Comparison of ENCODE assay signal across 12 mouse cellular contexts in the genomic region with DNA sequence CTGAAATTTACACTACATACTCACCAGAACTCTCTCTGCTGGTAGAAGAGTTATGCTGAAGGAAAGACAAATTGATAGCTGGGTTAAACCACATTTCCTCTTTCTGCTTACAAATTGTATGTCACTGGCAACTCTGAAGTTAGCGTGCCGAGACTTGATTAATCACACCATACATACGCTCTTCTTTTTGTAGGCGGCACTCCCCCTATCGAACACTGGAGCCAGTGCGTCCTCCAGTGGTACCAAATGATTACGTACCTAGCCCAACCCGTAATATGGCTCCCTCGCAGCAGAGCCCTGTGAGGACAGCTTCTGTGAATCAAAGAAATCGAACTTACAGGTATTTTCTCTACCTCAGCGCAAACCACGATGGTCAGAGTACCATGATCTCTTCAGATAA. TPM values are rescaled to one million over a fixed set of nuclear protein-coding genes. Genes with fewer than 3 reads are reported as not detected.
DNase-seq lines count a peak whose midpoint lies in the region; ATAC-seq and TF ChIP-seq lines count a peak whose summit lies in the region.
"Had no signal": no experiment of that assay in that cellular context is flagged by ENCODE, and none has a peak within 500 bp of the region (broad histone marks: within the 10 kb centered on the region; RNA-seq: fewer than 3 reads in every experiment).

No protein-coding gene starts in this region.

- DNase-seq in limb, embryonic 14.5 days (ENCODE audit: low spot score): peak; percentile 11
- no peak for DNase-seq in limb, embryonic 10.5 days (ENCODE audit: low spot score)
- DNase-seq in T-cell, adult 2 months (ENCODE audit: low spot score): peak; percentile 66
- DNase-seq in lung, embryonic 14.5 days: peak; percentile 36
- no peak for DNase-seq in stomach, postnatal 0 days (ENCODE audit: low spot score)
- DNase-seq in frontal cortex, postnatal 10 days (ENCODE audit: low spot score in 2 of 2): no peak
- DNase-seq in cerebellum, adult 18-20 months: no peak
- DNase-seq: adrenal gland, adult 2 months had no signal

- no peaks in the 10 kb centered on the region for H3K9me3 ChIP-seq in limb, embryonic 14.5 days (ENCODE audit: control insufficient read depth, low read length)
- H3K9me3 ChIP-seq in limb, embryonic 10.5 days (replicated peaks): no peaks in the 10 kb centered on the region
- no peaks in the 10 kb centered on the region for H3K9me3 ChIP-seq in lung, embryonic 14.5 days (ENCODE audit: low read depth, low read length)
- H3K9me3 ChIP-seq in stomach, postnatal 0 days (ENCODE audit: control insufficient read depth, low read length): no peaks in the 10 kb centered on the region
- no peaks in the 10 kb centered on the region for H3K9me3 ChIP-seq in neural tube, embryonic 15.5 days (replicated peaks)
- H3K9me3 ChIP-seq: embryonic facial prominence, embryonic 13.5 days; heart, embryonic 13.5 days had no signal

- no peaks in the 10 kb centered on the region for H3K27me3 ChIP-seq in limb, embryonic 14.5 days (ENCODE audit: control insufficient read depth, insufficient read depth, low read length)
- no peaks in the 10 kb centered on the region for H3K27me3 ChIP-seq in limb, embryonic 10.5 days (ENCODE audit: low read depth, poor library complexity, severe bottlenecking)
- no peaks in the 10 kb centered on the region for H3K27me3 ChIP-seq in lung, embryonic 14.5 days (ENCODE audit: insufficient read depth, low read length)
- no peaks in the 10 kb centered on the region for H3K27me3 ChIP-seq in stomach, postnatal 0 days (ENCODE audit: control insufficient read depth, insufficient read depth, low read length)
- no peaks in the 10 kb centered on the region for H3K27me3 ChIP-seq in neural tube, embryonic 15.5 days (replicated peaks)
- H3K27me3 ChIP-seq: embryonic facial prominence, embryonic 13.5 days; heart, embryonic 13.5 days had no signal

- no peaks in the 10 kb centered on the region for H3K4me1 ChIP-seq in limb, embryonic 14.5 days (ENCODE audit: control insufficient read depth, insufficient read depth, low read length)
- no peaks in the 10 kb centered on the region for H3K4me1 ChIP-seq in limb, embryonic 10.5 days
- no peaks in the 10 kb centered on the region for H3K4me1 ChIP-seq in lung, embryonic 14.5 days (ENCODE audit: insufficient read depth)
- no peaks in the 10 kb centered on the region for H3K4me1 ChIP-seq in stomach, postnatal 0 days (replicated peaks; ENCODE audit: control insufficient read depth, insufficient read depth)
- H3K4me1 ChIP-seq in neural tube, embryonic 15.5 days: no peaks in the 10 kb centered on the region
- H3K4me1 ChIP-seq: embryonic facial prominence, embryonic 13.5 days; heart, embryonic 13.5 days had no signal

- peaks cover 17% of the 10 kb centered on the region for H3K36me3 ChIP-seq in limb, embryonic 14.5 days (ENCODE audit: control insufficient read depth, insufficient read depth, low read length)
- peaks cover 49% of the 10 kb centered on the region for H3K36me3 ChIP-seq in limb, embryonic 10.5 days
- H3K36me3 ChIP-seq in lung, embryonic 14.5 days (ENCODE audit: insufficient read depth): peaks cover 37% of the 10 kb centered on the region
- no peaks in the 10 kb centered on the region for H3K36me3 ChIP-seq in stomach, postnatal 0 days (ENCODE audit: control insufficient read depth, insufficient read depth, low read length)
- H3K36me3 ChIP-seq in neural tube, embryonic 15.5 days: peaks cover 22% of the 10 kb centered on the region

- no peak overlapping the region for H3K4me2 ChIP-seq in limb, embryonic 14.5 days (replicated peaks; ENCODE audit: low read depth, low read length, severe bottlenecking)
- H3K4me2 ChIP-seq in lung, embryonic 14.5 days: no peak overlapping the region
- H3K4me2 ChIP-seq in stomach, postnatal 0 days (replicated peaks; ENCODE audit: low read depth): no peak overlapping the region
- no peak overlapping the region for H3K4me2 ChIP-seq in neural tube, embryonic 15.5 days
- H3K4me2 ChIP-seq: embryonic facial prominence, embryonic 13.5 days; heart, embryonic 13.5 days had no signal

- no peak for TF ChIP-seq EP300 in stomach, postnatal 0 days (optimal IDR thresholded peaks at IDR 0.05)

- TF ChIP-seq CTCF in lung, embryonic 14.5 days (IDR thresholded peaks at IDR 0.05; ENCODE audit: low read depth): peak; percentile 44; the same call in 1 of the 2 replicates
- TF ChIP-seq CTCF in stomach, postnatal 0 days (IDR thresholded peaks at IDR 0.05; ENCODE audit: low read depth): peak; percentile 58

- no peak for ATAC-seq in limb, embryonic 14.5 days (ENCODE audit: low FRiP score, low read depth)
- no peak for ATAC-seq in lung, embryonic 14.5 days (ENCODE audit: insufficient read depth)
- no peak for ATAC-seq in stomach, postnatal 0 days (ENCODE audit: low FRiP score, low TSS enrichment)
- ATAC-seq in neural tube, embryonic 15.5 days (ENCODE audit: low FRiP score): no peak

- no peak overlapping the region for H3K9ac ChIP-seq in limb, embryonic 14.5 days (ENCODE audit: low read depth, low read length, severe bottlenecking)
- H3K9ac ChIP-seq in lung, embryonic 14.5 days: no peak overlapping the region
- H3K9ac ChIP-seq in stomach, postnatal 0 days (ENCODE audit: low read length): no peak overlapping the region
- H3K9ac ChIP-seq in neural tube, embryonic 15.5 days (replicated peaks): no peak overlapping the region
- H3K9ac ChIP-seq: embryonic facial prominence, embryonic 13.5 days; heart, embryonic 13.5 days had no signal

- WGBS in limb, embryonic 14.5 days: 92% methylated on average over 12 of the region's 12 CpGs
- 85% methylated on average over 12 of the region's 12 CpGs for WGBS in limb, embryonic 10.5 days
- 71% methylated on average over 12 of the region's 12 CpGs for WGBS in lung, embryonic 14.5 days
- WGBS in stomach, postnatal 0 days: 71% methylated on average over 12 of the region's 12 CpGs
- WGBS in neural tube, embryonic 15.5 days: 84% methylated on average over 12 of the region's 12 CpGs

- TF ChIP-seq POLR2A in limb, embryonic 14.5 days (IDR thresholded peaks at IDR 0.05; ENCODE audit: borderline replicate concordance, extremely low read depth, insufficient read depth, insufficient read length): no peak

- no peak overlapping the region for H3K4me3 ChIP-seq in limb, embryonic 14.5 days (replicated peaks; ENCODE audit: low read length)
- no peak overlapping the region for H3K4me3 ChIP-seq in limb, embryonic 10.5 days
- no peak overlapping the region for H3K4me3 ChIP-seq in lung, embryonic 14.5 days (ENCODE audit: low read depth, low read length)
- H3K4me3 ChIP-seq in stomach, postnatal 0 days (ENCODE audit: low read depth, low read length): no peak overlapping the region
- H3K4me3 ChIP-seq in neural tube, embryonic 15.5 days (replicated peaks): no peak overlapping the region
- H3K4me3 ChIP-seq: embryonic facial prominence, embryonic 13.5 days; heart, embryonic 13.5 days had no signal

- no peak overlapping the region for H3K27ac ChIP-seq in limb, embryonic 14.5 days (replicated peaks; ENCODE audit: low read depth, low read length)
- no peak overlapping the region for H3K27ac ChIP-seq in limb, embryonic 10.5 days
- no peak overlapping the region for H3K27ac ChIP-seq in lung, embryonic 14.5 days (ENCODE audit: low read depth)
- H3K27ac ChIP-seq in stomach, postnatal 0 days (replicated peaks): no peak overlapping the region
- no peak overlapping the region for H3K27ac ChIP-seq in neural tube, embryonic 15.5 days (replicated peaks)
- H3K27ac ChIP-seq: embryonic facial prominence, embryonic 13.5 days; heart, embryonic 13.5 days; macrophage had no signal

RNA-seq across cellular contexts. Expression of gene Abi2, which starts 37.6 kb away (rescaled TPM):
- 14.4 and 17.7 TPM in 2 replicates for polyA plus RNA-seq in limb, embryonic 14.5 days (2012; rRNA removed)
- polyA plus RNA-seq in limb, embryonic 14.5 days (2014; fragmentation: Nextera tagmentation; extraction: Ambion mirVana): 15.0 and 19.6 TPM in 2 replicates
- 47.1 and 48.6 TPM in 2 replicates for polyA plus RNA-seq in limb, embryonic 10.5 days (2016; fragmentation: Nextera tagmentation; extraction: Ambion mirVana)
- polyA plus RNA-seq in lung, embryonic 14.5 days (2014; fragmentation: Nextera tagmentation; extraction: Ambion mirVana): 29.0 and 32.6 TPM in 2 replicates
- 6.8 and 7.0 TPM in 2 replicates for polyA plus RNA-seq in stomach, postnatal 0 days (2015; fragmentation: Nextera tagmentation; extraction: Ambion mirVana)
- 67.3 and 73.0 TPM in 2 replicates for polyA plus RNA-seq in neural tube, embryonic 15.5 days (2015; fragmentation: Nextera tagmentation; extraction: Ambion mirVana)

Comparison
In these comparisons a context has a peak if more than half of its experiments do, and no peak if none do; other contexts are left out.
1. DNase-seq: peak in limb, embryonic 14.5 days (single experiment), T-cell, adult 2 months (single experiment) and lung, embryonic 14.5 days (single experiment); none in limb, embryonic 10.5 days (single experiment), stomach, postnatal 0 days (single experiment), frontal cortex, postnatal 10 days (0 of 2) and cerebellum, adult 18-20 months (0 of 2).